17 mouse cellular contexts compared by ENCODE assay signal in the genomic region with DNA sequence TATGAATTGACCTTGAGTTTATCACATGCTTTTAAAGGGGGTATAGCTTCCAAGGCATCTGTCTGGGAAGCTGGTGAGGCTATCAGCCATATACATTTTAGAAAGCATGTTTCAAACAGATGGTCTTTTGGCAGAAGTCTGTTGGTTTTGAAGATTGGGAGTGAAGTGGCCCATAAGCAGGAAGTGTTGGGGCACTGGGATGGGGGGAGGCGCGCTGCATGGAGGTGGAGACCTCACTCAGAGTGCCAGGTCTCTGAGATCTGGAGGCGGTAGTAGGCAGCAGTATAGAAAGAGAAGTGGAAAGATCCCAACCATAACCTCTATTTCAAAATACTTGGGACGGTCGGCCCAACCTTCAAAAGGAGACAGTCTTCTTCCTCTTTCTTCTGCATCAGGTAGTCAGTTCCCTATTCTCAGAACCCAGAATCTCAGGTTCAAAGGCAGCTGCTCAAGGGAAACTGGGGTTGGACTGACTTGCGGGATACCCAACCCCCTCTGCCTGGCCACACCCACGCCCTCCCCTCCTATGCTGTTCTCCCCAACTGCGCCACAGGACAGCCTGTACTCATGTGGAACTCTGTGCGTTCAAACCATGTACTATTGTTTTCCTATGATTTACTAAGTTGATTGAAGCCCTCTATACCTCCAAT. TPM values are rescaled to one million over a fixed set of nuclear protein-coding genes. Genes with fewer than 3 reads are reported as not detected.
A peak's percentile ranks its signal among the peaks of the same experiment; 100 is the strongest.
DNase-seq lines count a peak whose midpoint lies in the region; ATAC-seq lines count a peak whose summit lies in the region.
"Had no signal": no experiment of that assay in that cellular context is flagged by ENCODE, and none has a peak within 500 bp of the region (broad histone marks: within the 10 kb centered on the region; RNA-seq: fewer than 3 reads in every experiment).

No protein-coding gene starts in this region.

- H3K27ac ChIP-seq in liver, embryonic 12.5 days: no peak overlapping the region
- H3K27ac ChIP-seq: embryonic facial prominence, embryonic 13.5 days; forebrain, embryonic 13.5 days; neural tube, embryonic 15.5 days had no signal

- no peak for ATAC-seq in liver, embryonic 12.5 days
- ATAC-seq: forebrain, embryonic 13.5 days; inflammation-experienced regulatory T-cells, adult 6 months had no signal

- H3K36me3 ChIP-seq in liver, embryonic 12.5 days: no peaks in the 10 kb centered on the region
- H3K36me3 ChIP-seq: embryonic facial prominence, embryonic 13.5 days; neural tube, embryonic 15.5 days had no signal

- H3K27me3 ChIP-seq in liver, embryonic 12.5 days (replicated peaks): no peaks in the 10 kb centered on the region
- H3K27me3 ChIP-seq: embryonic facial prominence, embryonic 13.5 days; forebrain, embryonic 13.5 days; neural tube, embryonic 15.5 days had no signal

- H3K4me1 ChIP-seq in liver, embryonic 12.5 days: peaks cover 28% of the 10 kb centered on the region
- H3K4me1 ChIP-seq: embryonic facial prominence, embryonic 13.5 days; forebrain, embryonic 13.5 days; neural tube, embryonic 15.5 days had no signal

- H3K9ac ChIP-seq in liver, embryonic 12.5 days: no peak overlapping the region
- H3K9ac ChIP-seq: embryonic facial prominence, embryonic 13.5 days; forebrain, embryonic 13.5 days; neural tube, embryonic 15.5 days had no signal

- peak; percentile 16 for DNase-seq in spleen, adult 12 weeks (ENCODE audit: low spot score)
- DNase-seq in spleen, postnatal 14 days (ENCODE audit: low spot score in 2 of 2): no peak
- DNase-seq in spleen, adult 18-20 months: peak; percentile 50 to 52
- no peak for DNase-seq in cerebellum, adult 8-10 months
- no peak for DNase-seq in layer of hippocampus, postnatal 36 days
- no peak for DNase-seq in cerebellum, adult 18-20 months
- no peak for DNase-seq in ovary, postnatal 14 days (ENCODE audit: low spot score)
- DNase-seq: cerebellum, adult 9-11 months; gastrocnemius, postnatal 14 days; heart, postnatal 10 days; kidney, postnatal 14 days; right cerebral cortex, postnatal 14 days had no signal

- 23% methylated on average over 9 of the region's 9 CpGs for WGBS in liver, embryonic 12.5 days (ENCODE audit: insufficient replicate concordance)

- H3K4me3 ChIP-seq in liver, embryonic 12.5 days: no peak overlapping the region
- H3K4me3 ChIP-seq: embryonic facial prominence, embryonic 13.5 days; forebrain, embryonic 13.5 days; neural tube, embryonic 15.5 days had no signal

- H3K9me3 ChIP-seq in liver, embryonic 12.5 days (replicated peaks): no peaks in the 10 kb centered on the region
- H3K9me3 ChIP-seq: neural tube, embryonic 15.5 days had no signal

- H3K4me2 ChIP-seq in liver, embryonic 12.5 days: peak overlapping the region; percentile 28; the same call in 1 of the 2 replicates
- H3K4me2 ChIP-seq: embryonic facial prominence, embryonic 13.5 days; forebrain, embryonic 13.5 days; neural tube, embryonic 15.5 days had no signal

RNA-seq across cellular contexts. Expression of a gene that starts 23.6 kb away (rescaled TPM):
- polyA plus RNA-seq in liver, embryonic 12.5 days (2016; fragmentation: Nextera tagmentation; extraction: Ambion mirVana): 21.1 and 22.4 TPM in 2 replicates
- 10 to 100 TPM; 27.2 to 31.4 TPM for total RNA-seq in layer of hippocampus, postnatal 36 days (2021)

Comparison
In these comparisons a context has a peak if more than half of its experiments do, and no peak if none do; other contexts are left out.
1. DNase-seq: peak in spleen, adult 12 weeks (single experiment) and spleen, adult 18-20 months (2 of 2); none in spleen, postnatal 14 days (0 of 2), cerebellum, adult 8-10 months (single experiment), layer of hippocampus, postnatal 36 days (0 of 2), cerebellum, adult 18-20 months (0 of 2) and ovary, postnatal 14 days (single experiment).